Mouse (Mus musculus): ENCODE data around the gene Arf6.
"Not testable (repeated sequence)": the region's sequence is repeated elsewhere in the genome, so short reads cannot be mapped to it uniquely, and the experiment has no call there.

Gene Arf6

DNA sequence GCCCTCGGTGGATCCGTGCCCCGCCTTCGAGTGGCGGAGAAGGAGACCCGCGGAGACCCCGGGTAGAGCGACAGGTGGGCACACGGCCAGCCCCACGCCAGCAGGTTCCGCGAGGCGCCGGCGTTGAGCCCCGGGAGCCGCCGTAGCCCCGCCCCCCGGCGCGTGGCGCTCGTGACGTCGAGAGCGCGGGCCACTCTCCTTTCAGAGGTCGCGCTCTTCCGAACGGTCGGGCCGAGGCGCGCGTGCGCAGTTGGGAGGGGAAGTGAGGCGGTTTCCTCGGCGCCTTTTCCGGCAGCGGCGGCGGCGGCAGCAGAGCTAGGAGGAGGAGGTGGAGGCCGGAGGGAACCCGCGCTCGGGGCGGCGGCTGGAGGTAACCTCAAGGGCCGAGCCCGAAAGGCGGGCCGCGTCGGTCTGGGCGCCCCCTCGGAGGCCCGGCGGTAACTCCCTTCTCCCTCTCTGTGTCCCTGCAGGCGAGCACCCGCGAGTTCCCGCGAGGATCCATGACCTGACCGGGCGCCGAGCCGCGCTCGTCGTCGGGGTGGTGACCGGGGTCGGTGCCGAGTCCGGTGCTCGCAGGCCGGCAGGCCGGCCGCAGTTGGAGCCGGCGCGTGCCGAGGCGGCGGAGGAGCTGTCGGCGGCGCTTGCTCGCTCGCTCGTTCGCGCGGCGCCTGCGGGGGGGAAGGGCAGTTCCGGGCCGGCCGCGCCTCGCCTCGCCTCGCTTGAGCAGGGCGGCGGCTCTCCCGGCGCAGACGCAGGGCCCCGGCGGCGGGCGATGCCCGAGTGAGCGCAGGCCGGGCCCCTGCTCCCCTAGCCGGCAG, at the start of gene Arf6, which contains the start of gene Gm9887:
Gene Arf6 (plus strand): TSS at position 297 of the 818 bp plus-strand sequence.
Gene Gm9887 (minus strand): TSS at position 605 of the 818 bp plus-strand sequence.
- peak; percentile 99 for DNase-seq (ENCODE audit: low read depth, low spot score)
- peaks cover 13% of the 10 kb centered on the region for H3K36me3 ChIP-seq (ENCODE audit: control insufficient read depth, insufficient read depth, low read length, poor library complexity, severe bottlenecking)
- no peaks in the 10 kb centered on the region for H3K27me3 ChIP-seq (ENCODE audit: control insufficient read depth, insufficient read depth, low read length, poor library complexity, severe bottlenecking)

GRCm38 (mm10) chr12:69331187-69331586, 40.8 kb upstream of the Arf6 start:
- DNase-seq (ENCODE audit: low read depth, low spot score): no peak
- H3K27me3 ChIP-seq (ENCODE audit: control insufficient read depth, insufficient read depth, low read length, poor library complexity, severe bottlenecking): no peaks in the 10 kb centered on the region
- H3K36me3 ChIP-seq (ENCODE audit: control insufficient read depth, insufficient read depth, low read length, poor library complexity, severe bottlenecking): peaks cover 11% of the 10 kb centered on the region

DNA sequence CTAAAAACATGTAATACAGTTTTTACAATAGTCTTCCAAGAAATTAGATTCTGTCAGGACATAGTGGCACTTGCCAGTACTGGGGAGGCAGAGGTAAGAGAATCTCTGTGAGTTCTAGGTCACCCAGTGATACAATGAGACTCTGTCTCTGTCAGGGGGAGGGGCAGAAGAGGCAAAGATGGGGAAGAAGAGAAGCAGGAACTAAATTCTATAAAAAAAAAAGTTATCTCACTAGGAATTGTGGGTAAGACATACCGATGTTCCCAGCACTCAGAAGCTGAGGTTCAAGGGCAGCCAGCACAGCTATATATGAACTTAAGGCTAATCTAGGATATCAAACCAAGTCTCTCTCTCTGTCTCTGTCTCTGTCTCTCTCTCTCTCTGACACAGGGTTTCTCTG, 39.8 kb upstream of the Arf6 start:
- no peak for DNase-seq (ENCODE audit: low read depth, low spot score)
- Histone ChIP-seq H3K27me3 (ENCODE audit: control insufficient read depth, insufficient read depth, low read length, poor library complexity, severe bottlenecking) (no peaks in the 10 kb centered on the region), H3K36me3 (ENCODE audit: control insufficient read depth, insufficient read depth, low read length, poor library complexity, severe bottlenecking) (peaks cover 11% of the 10 kb centered on the region)

- Histone ChIP-seq H3K36me3 (ENCODE audit: control insufficient read depth, insufficient read depth, low read length, poor library complexity, severe bottlenecking) (peaks cover 11% of the 10 kb centered on the region), H3K27me3 (ENCODE audit: control insufficient read depth, insufficient read depth, low read length, poor library complexity, severe bottlenecking) (no peaks in the 10 kb centered on the region)
- DNase-seq (ENCODE audit: low read depth, low spot score): peak; percentile 65
These were observed 38.4 kb upstream of the Arf6 start for GRCm38 (mm10) chr12:69333547-69333946.

DNA sequence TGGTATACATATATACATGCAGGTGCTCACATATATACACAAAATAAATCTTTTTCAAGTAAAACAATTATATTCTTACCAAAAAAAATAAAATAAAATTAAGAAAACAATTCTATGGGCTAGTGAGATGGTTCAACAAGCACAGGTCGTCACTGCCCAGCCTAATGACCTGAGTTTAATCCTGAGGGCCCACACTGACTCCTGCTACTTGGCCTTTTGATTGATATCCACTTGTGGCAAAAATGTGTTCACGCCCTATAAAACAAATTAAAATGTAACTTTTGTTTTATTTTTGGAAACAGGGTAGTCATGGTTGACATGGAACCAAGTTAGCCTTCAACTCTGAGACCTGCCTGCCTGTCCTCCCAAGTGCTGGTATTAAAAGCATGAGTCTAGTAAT, 22.0 kb upstream of the Arf6 start:
- no peaks in the 10 kb centered on the region for H3K27me3 ChIP-seq (ENCODE audit: control insufficient read depth, insufficient read depth, low read length, poor library complexity, severe bottlenecking)
- 0 out of 2 replicates have a peak, but pooled peaks cover 7% of the 10 kb centered on the region for H3K36me3 ChIP-seq (ENCODE audit: control insufficient read depth, insufficient read depth, low read length, poor library complexity, severe bottlenecking)
- DNase-seq (ENCODE audit: low read depth, low spot score): no peak

- DNase-seq (ENCODE audit: low read depth, low spot score): peak; percentile 67
- H3K27me3 ChIP-seq (ENCODE audit: control insufficient read depth, insufficient read depth, low read length, poor library complexity, severe bottlenecking): no peaks in the 10 kb centered on the region
- 0 out of 2 replicates have a peak, but pooled peaks cover 7% of the 10 kb centered on the region for H3K36me3 ChIP-seq (ENCODE audit: control insufficient read depth, insufficient read depth, low read length, poor library complexity, severe bottlenecking)
These were observed 20.3 kb upstream of the Arf6 start for GRCm38 (mm10) chr12:69351685-69352084.

DNA sequence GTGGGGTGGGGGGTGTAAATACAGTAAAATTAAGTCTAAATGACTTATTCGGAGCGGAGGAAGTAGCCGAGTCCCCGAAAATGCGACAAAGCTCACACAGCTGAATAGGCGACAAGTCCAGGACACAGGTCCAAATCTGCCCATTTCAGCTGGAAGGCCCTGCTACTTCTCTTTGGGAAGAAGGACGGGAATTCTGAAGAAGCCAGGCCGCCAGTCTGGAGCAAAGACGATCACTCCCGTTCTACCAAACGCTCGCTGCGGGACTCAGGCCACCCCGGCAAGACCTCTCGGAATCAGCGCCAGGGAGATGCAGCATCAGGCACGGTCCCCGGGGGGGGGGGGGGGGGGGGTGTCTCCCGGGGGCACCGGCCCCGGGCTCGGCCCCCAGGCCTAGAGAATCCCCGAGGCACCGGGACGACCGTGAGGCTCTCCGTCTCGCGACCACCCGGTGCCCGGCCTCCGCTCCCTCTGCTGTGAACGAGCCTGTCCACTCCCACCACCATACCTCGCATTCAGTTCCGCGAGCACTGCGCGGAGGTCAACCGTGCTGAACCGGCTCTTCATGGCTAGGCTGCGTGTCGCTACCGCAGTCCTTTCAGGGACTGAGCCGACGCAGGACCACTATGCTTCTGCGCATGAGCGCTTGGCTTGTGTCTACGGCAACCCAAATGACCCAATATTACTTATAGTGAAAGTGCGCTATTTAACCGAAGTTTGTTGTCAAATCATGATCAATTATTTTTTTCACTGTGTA, 15.2 kb upstream of the Arf6 start, which contains the start of gene Nemf:
Gene Nemf (minus strand): TSS at position 620 of the 754 bp plus-strand sequence.
- peak; percentile 91 for DNase-seq (ENCODE audit: low read depth, low spot score)
- Histone ChIP-seq H3K36me3 (ENCODE audit: control insufficient read depth, insufficient read depth, low read length, poor library complexity, severe bottlenecking) (0 out of 2 replicates have a peak, but pooled peaks cover 4% of the 10 kb centered on the region), H3K27me3 (ENCODE audit: control insufficient read depth, insufficient read depth, low read length, poor library complexity, severe bottlenecking) (no peaks in the 10 kb centered on the region)

GRCm38 (mm10) chr12:69357300-69357646, 14.7 kb upstream of the Arf6 start:
- no peak for DNase-seq (ENCODE audit: low read depth, low spot score)
- Histone ChIP-seq H3K36me3 (ENCODE audit: control insufficient read depth, insufficient read depth, low read length, poor library complexity, severe bottlenecking) (0 out of 2 replicates have a peak, but pooled peaks cover 3% of the 10 kb centered on the region), H3K27me3 (ENCODE audit: control insufficient read depth, insufficient read depth, low read length, poor library complexity, severe bottlenecking) (no peaks in the 10 kb centered on the region)

- Histone ChIP-seq H3K36me3 (ENCODE audit: control insufficient read depth, insufficient read depth, low read length, poor library complexity, severe bottlenecking) (no peaks in the 10 kb centered on the region), H3K27me3 (ENCODE audit: control insufficient read depth, insufficient read depth, low read length, poor library complexity, severe bottlenecking) (no peaks in the 10 kb centered on the region)
- DNase-seq (ENCODE audit: low read depth, low spot score): peak; percentile 90
These were observed 11.3 kb upstream of the Arf6 start for GRCm38 (mm10) chr12:69360655-69360996.

DNA sequence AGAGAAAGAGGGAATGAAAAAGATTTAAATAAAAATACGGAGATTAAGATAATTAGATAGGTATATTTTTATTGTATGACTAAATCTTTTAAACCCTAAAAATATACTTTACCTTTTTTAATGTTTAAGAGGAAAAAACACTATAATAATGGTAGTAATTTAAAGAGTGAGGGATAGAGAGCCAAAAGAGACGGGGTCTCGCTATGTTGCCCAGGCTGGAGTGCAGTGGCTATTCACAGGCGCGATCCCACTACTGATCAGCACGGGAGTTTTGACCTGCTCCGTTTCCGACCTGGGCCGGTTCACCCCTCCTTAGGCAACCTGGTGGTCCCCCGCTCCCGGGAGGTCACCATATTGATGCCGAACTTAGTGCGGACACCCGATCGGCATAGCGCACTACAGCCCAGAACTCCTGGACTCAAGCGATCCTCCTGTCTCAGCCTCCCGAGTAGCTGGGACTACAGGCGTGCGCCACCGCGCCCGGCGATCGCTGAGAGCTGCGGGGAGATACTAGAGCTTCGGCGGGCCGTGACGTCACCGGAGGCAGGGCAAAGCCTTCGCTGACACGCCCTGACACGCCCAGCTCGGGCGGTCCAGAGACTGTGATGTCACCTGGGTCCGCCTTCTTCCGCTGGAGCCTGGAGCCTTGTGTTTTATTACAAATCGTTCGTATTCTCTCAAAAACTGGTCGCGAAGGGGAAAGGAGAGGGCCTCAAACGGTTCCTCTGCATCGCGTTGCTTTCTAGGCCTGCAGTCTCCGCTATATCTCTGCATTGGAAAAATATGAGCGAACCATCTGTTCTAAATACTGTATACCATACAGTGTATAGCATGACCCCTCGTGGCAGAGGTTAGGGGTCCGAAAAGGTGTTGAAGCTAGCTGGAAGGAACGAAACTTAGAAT, 10.7 kb upstream of the Arf6 start:
- H3K36me3 ChIP-seq (ENCODE audit: control insufficient read depth, insufficient read depth, low read length, poor library complexity, severe bottlenecking); H3K27me3 ChIP-seq (ENCODE audit: control insufficient read depth, insufficient read depth, low read length, poor library complexity, severe bottlenecking): not testable (repeated sequence)
- peak; percentile 100 for DNase-seq (ENCODE audit: low read depth, low spot score)

DNA sequence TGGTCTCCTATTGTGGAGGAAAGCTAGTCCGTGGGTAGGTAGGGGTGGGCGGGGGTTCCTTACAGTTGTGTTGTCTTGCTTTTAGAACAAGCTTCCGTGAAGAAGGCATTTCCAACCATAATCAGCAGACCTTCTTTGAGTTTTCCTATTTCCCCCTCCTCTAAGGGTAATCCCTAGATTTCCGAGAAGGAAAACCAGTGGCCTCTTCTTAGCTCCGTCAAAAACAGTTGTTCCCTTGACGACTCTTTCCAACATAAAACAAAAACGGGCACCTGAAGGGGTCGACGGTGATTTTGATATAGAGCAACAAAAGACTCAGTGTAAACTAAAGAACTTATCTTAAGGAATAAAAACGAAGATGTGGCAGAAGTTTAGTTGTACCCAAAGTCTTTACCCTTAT, 10.0 kb upstream of the Arf6 start:
- Histone ChIP-seq H3K27me3 (ENCODE audit: control insufficient read depth, insufficient read depth, low read length, poor library complexity, severe bottlenecking) (no peaks in the 10 kb centered on the region), H3K36me3 (ENCODE audit: control insufficient read depth, insufficient read depth, low read length, poor library complexity, severe bottlenecking) (no peaks in the 10 kb centered on the region)
- no peak for DNase-seq (ENCODE audit: low read depth, low spot score)

DNA sequence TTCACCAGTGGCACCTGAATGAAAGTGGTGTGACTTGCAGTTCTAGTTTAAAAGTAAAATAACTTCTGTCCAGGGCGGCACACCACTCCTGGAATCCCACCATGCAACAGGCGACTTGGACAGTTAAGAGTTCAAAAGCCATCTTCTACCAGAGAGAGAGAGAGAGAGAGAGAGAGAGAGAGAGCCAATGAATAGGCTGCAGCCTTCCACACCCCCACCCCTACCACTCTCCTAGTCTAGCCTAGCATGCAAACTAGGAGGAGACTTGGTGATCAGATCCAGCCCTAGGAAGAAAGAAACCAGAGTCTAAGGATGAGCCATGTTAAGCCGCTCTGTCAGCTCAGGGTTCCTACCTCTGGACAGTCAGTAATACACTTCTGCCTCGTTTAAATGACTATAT, 9.6 kb upstream of the Arf6 start:
- Histone ChIP-seq H3K27me3 (ENCODE audit: control insufficient read depth, insufficient read depth, low read length, poor library complexity, severe bottlenecking) (no peaks in the 10 kb centered on the region), H3K36me3 (ENCODE audit: control insufficient read depth, insufficient read depth, low read length, poor library complexity, severe bottlenecking) (no peaks in the 10 kb centered on the region)
- no peak for DNase-seq (ENCODE audit: low read depth, low spot score)

GRCm38 (mm10) chr12:69363110-69363509, 8.8 kb upstream of the Arf6 start:
- H3K27me3 ChIP-seq (ENCODE audit: control insufficient read depth, insufficient read depth, low read length, poor library complexity, severe bottlenecking); DNase-seq (ENCODE audit: low read depth, low spot score): not testable (repeated sequence)

GRCm38 (mm10) chr12:69363899-69364762, 7.8 kb upstream of the Arf6 start:
- Histone ChIP-seq H3K27me3 (ENCODE audit: control insufficient read depth, insufficient read depth, low read length, poor library complexity, severe bottlenecking) (no peaks in the 10 kb centered on the region), H3K36me3 (ENCODE audit: control insufficient read depth, insufficient read depth, low read length, poor library complexity, severe bottlenecking) (no peaks in the 10 kb centered on the region)
- DNase-seq (ENCODE audit: low read depth, low spot score): peak; percentile 71

More at GRCm38 (mm10) chr12:69363110-69363509, 8.8 kb upstream of the Arf6 start:
- H3K36me3 ChIP-seq (ENCODE audit: control insufficient read depth, insufficient read depth, low read length, poor library complexity, severe bottlenecking): not testable (repeated sequence)
